Mouse (Mus musculus) heart, embryonic 13.5 days (tissue): Measurements from ENCODE around the gene Nhsl2. TPM values are rescaled to one million over a fixed set of nuclear protein-coding genes. Genes with fewer than 3 reads are reported as not detected.

Source experiments
- ATAC-seq: fragments of 200-750 bp; cut with Nextera tagmentation; 2 replicates; pipeline ENCODE4 v1.8.0; 2017; ENCODE audit warnings: moderate TSS enrichment; ENCODE audit not compliant: insufficient number of reproducible peaks, low FRiP score, low TSS enrichment; ENCODE audit errors: extremely low read depth
- H3K27ac ChIP-seq: fragments of 300-500 bp; sonication (generic); replicated peaks from 2 replicates; pipeline ENCODE4 v1.5.1; 2015; ENCODE audit warnings: moderate library complexity, mild to moderate bottlenecking, inconsistent platforms
- H3K27me3 ChIP-seq: fragments of 300-500 bp; sonication (generic); replicated peaks from 2 replicates; pipeline ENCODE4 v1.6.1; 2015; ENCODE audit warnings: mild to moderate bottlenecking, inconsistent platforms
- H3K36me3 ChIP-seq: fragments of 300-500 bp; sonication (generic); 2 replicates; pipeline ENCODE4 v1.6.1; 2015; ENCODE audit warnings: mild to moderate bottlenecking, inconsistent platforms
- H3K4me1 ChIP-seq: fragments of 300-500 bp; sonication (generic); 2 replicates; pipeline ENCODE4 v1.6.1; 2015; ENCODE audit warnings: inconsistent platforms
- H3K4me2 ChIP-seq: fragments of 300-500 bp; sonication (generic); 2 replicates; pipeline ENCODE4 v1.6.1; 2015; ENCODE audit warnings: inconsistent platforms, mild to moderate bottlenecking, moderate library complexity
- H3K4me3 ChIP-seq: fragments of 300-500 bp; sonication (generic); 2 replicates; pipeline ENCODE4 v1.5.1; 2015; ENCODE audit warnings: moderate library complexity, mild to moderate bottlenecking, inconsistent platforms
- H3K9ac ChIP-seq: fragments of 300-500 bp; sonication (generic); 2 replicates; pipeline ENCODE4 v1.6.1; 2015; ENCODE audit warnings: inconsistent platforms, mild to moderate bottlenecking, moderate library complexity
- H3K9me3 ChIP-seq: fragments of 300-500 bp; sonication (generic); 2 replicates; pipeline ENCODE4 v1.6.1; 2016; ENCODE audit warnings: inconsistent platforms
- WGBS: fragments of 180-500 bp; shearing (Covaris S2); methylation state at CpG from one replicate; pipeline ENCODE4 v1.1.7; 2015; ENCODE audit warnings: mixed read lengths; 5-methylcytosine and 5-hydroxymethylcytosine counted together
- polyA plus RNA-seq: library from polyadenylated mRNA; unstranded; fragments of >200 nt; fragmentation: Nextera tagmentation; extraction: Ambion mirVana; gene quantifications from 2 replicates; pipeline ENCODE4 v1.2.1, GENCODE M21; 2015

The Nhsl2 gene
- polyA plus RNA-seq, 1 experiment from 2014 or later: 11.1 TPM

GRCm38 (mm10) chrX:101953256-101953655 lies 104.1 kb downstream of the Nhsl2 start:
- Histone ChIP-seq H3K9ac (no peak overlapping the region), H3K9me3 (no peaks in the 10 kb centered on the region), H3K4me2 (no peak overlapping the region), H3K27ac (no peak overlapping the region), H3K27me3 (peaks cover 24% of the 10 kb centered on the region), H3K4me1 (peaks cover 30% of the 10 kb centered on the region), H3K4me3 (no peak overlapping the region), H3K36me3 (no peaks in the 10 kb centered on the region)
- ATAC-seq: no peak
- WGBS: 66% methylated on average over 2 of the region's 2 CpGs

GRCm38 (mm10) chrX:101953787-101954491 lies 104.8 kb downstream of the Nhsl2 start:
- H3K4me2 ChIP-seq: peak overlapping the region; percentile 68
- H3K4me1 ChIP-seq: peaks cover 30% of the 10 kb centered on the region
- 0 out of 2 replicates have a peak overlapping the region, but pooled peaks have one; percentile 42 for H3K27ac ChIP-seq
- peak; percentile 80 for ATAC-seq
- peak overlapping the region; percentile 73 for H3K9ac ChIP-seq
- H3K4me3 ChIP-seq: peak overlapping the region; percentile 44
- H3K9me3 ChIP-seq: no peaks in the 10 kb centered on the region
- WGBS: 15% methylated on average over 30 of the region's 30 CpGs
- no peaks in the 10 kb centered on the region for H3K36me3 ChIP-seq
- peaks cover 24% of the 10 kb centered on the region for H3K27me3 ChIP-seq

- Histone ChIP-seq H3K4me1 (peaks cover 30% of the 10 kb centered on the region), H3K9ac (peak overlapping the region; percentile 63), H3K9me3 (no peaks in the 10 kb centered on the region), H3K4me3 (no peak overlapping the region), H3K27ac (no peak overlapping the region; the same call in 1 of the 2 replicates), H3K4me2 (peak overlapping the region; percentile 68), H3K36me3 (no peaks in the 10 kb centered on the region), H3K27me3 (peaks cover 24% of the 10 kb centered on the region)
- no peak for ATAC-seq
- WGBS: 29% methylated on average over 5 of the region's 6 CpGs
Measured at GRCm38 (mm10) chrX:101954492-101954851, 105.3 kb downstream of the Nhsl2 start.

- no peak overlapping the region for H3K9ac ChIP-seq
- no peak overlapping the region for H3K27ac ChIP-seq
- 62% methylated on average over 4 of the region's 4 CpGs for WGBS
- ATAC-seq: no peak
- H3K9me3 ChIP-seq: no peaks in the 10 kb centered on the region
- H3K4me3 ChIP-seq: no peak overlapping the region
- H3K4me2 ChIP-seq: no peak overlapping the region
- peaks cover 13% of the 10 kb centered on the region for H3K4me1 ChIP-seq
- peaks cover 34% of the 10 kb centered on the region for H3K27me3 ChIP-seq
- H3K36me3 ChIP-seq: no peaks in the 10 kb centered on the region
Measured at GRCm38 (mm10) chrX:101961848-101962247, 112.7 kb downstream of the Nhsl2 start.

- H3K4me3 ChIP-seq: no peak overlapping the region
- ATAC-seq: no peak
- no peak overlapping the region for H3K9ac ChIP-seq
- no peaks in the 10 kb centered on the region for H3K36me3 ChIP-seq
- no peaks in the 10 kb centered on the region for H3K4me1 ChIP-seq
- H3K9me3 ChIP-seq: no peaks in the 10 kb centered on the region
- no peak overlapping the region for H3K27ac ChIP-seq
- WGBS: 70% methylated on average over 3 of the region's 3 CpGs
- H3K4me2 ChIP-seq: no peak overlapping the region
- peaks cover 26% of the 10 kb centered on the region for H3K27me3 ChIP-seq
Measured at GRCm38 (mm10) chrX:101963711-101964110, 114.5 kb downstream of the Nhsl2 start.

GRCm38 (mm10) chrX:101973028-101973427 lies 123.8 kb downstream of the Nhsl2 start:
- Histone ChIP-seq H3K36me3 (no peaks in the 10 kb centered on the region), H3K9ac (no peak overlapping the region), H3K4me3 (no peak overlapping the region), H3K4me2 (no peak overlapping the region), H3K9me3 (no peaks in the 10 kb centered on the region; the same call in 1 of the 2 replicates), H3K27ac (peak overlapping the region; percentile 32; the same call in 1 of the 2 replicates), H3K27me3 (peaks cover 10% of the 10 kb centered on the region; the same call in 1 of the 2 replicates), H3K4me1 (peaks cover 8% of the 10 kb centered on the region)
- WGBS: 49% methylated on average over 3 of the region's 3 CpGs
- ATAC-seq: no peak

- Histone ChIP-seq H3K4me2 (no peak overlapping the region), H3K9ac (no peak overlapping the region), H3K36me3 (no peaks in the 10 kb centered on the region), H3K4me3 (no peak overlapping the region), H3K27me3 (peaks cover 7% of the 10 kb centered on the region; the same call in 1 of the 2 replicates), H3K9me3 (no peaks in the 10 kb centered on the region; the same call in 1 of the 2 replicates), H3K27ac (no peak overlapping the region), H3K4me1 (peaks cover 31% of the 10 kb centered on the region)
- 55% methylated on average over 3 of the region's 3 CpGs for WGBS
- ATAC-seq: no peak
Measured at GRCm38 (mm10) chrX:101976931-101977330, 127.7 kb downstream of the Nhsl2 start.

- peak overlapping the region; percentile 34; the same call in 1 of the 2 replicates for H3K4me2 ChIP-seq
- 27% methylated on average over 2 of the region's 2 CpGs for WGBS
- H3K27me3 ChIP-seq: peaks cover 7% of the 10 kb centered on the region; the same call in 1 of the 2 replicates
- H3K4me3 ChIP-seq: no peak overlapping the region
- no peak for ATAC-seq
- no peaks in the 10 kb centered on the region for H3K36me3 ChIP-seq
- peak overlapping the region; percentile 65; the same call in 1 of the 2 replicates for H3K9ac ChIP-seq
- H3K27ac ChIP-seq: peak overlapping the region; percentile 93
- H3K4me1 ChIP-seq: peaks cover 29% of the 10 kb centered on the region
- no peaks in the 10 kb centered on the region; the same call in 1 of the 2 replicates for H3K9me3 ChIP-seq
Measured at GRCm38 (mm10) chrX:101978861-101979260, 129.7 kb downstream of the Nhsl2 start.

GRCm38 (mm10) chrX:101979267-101979666 lies 130.1 kb downstream of the Nhsl2 start:
- H3K9ac ChIP-seq: no peak overlapping the region
- ATAC-seq: peak; percentile 61; the same call in 1 of the 2 replicates
- peak overlapping the region; percentile 93 for H3K27ac ChIP-seq
- H3K4me1 ChIP-seq: peaks cover 33% of the 10 kb centered on the region
- WGBS: 32% methylated on average over 5 of the region's 5 CpGs
- H3K4me2 ChIP-seq: peak overlapping the region; percentile 34; the same call in 1 of the 2 replicates
- H3K4me3 ChIP-seq: no peak overlapping the region
- H3K27me3 ChIP-seq: peaks cover 7% of the 10 kb centered on the region; the same call in 1 of the 2 replicates
- no peaks in the 10 kb centered on the region; the same call in 1 of the 2 replicates for H3K9me3 ChIP-seq
- H3K36me3 ChIP-seq: no peaks in the 10 kb centered on the region

GRCm38 (mm10) chrX:101980586-101980985 lies 131.4 kb downstream of the Nhsl2 start:
- Histone ChIP-seq H3K9ac (no peak overlapping the region), H3K4me1 (peaks cover 41% of the 10 kb centered on the region), H3K27me3 (peaks cover 8% of the 10 kb centered on the region; the same call in 1 of the 2 replicates), H3K4me2 (no peak overlapping the region), H3K36me3 (no peaks in the 10 kb centered on the region), H3K27ac (peak overlapping the region; percentile 76; the same call in 1 of the 2 replicates), H3K4me3 (no peak overlapping the region), H3K9me3 (no peaks in the 10 kb centered on the region)
- no peak for ATAC-seq
- WGBS: 77% methylated on average over 2 of the region's 2 CpGs

GRCm38 (mm10) chrX:101981450-101981849 lies 132.3 kb downstream of the Nhsl2 start:
- H3K27me3 ChIP-seq: peaks cover 12% of the 10 kb centered on the region; the same call in 1 of the 2 replicates
- no peak overlapping the region for H3K4me3 ChIP-seq
- no peak overlapping the region for H3K9ac ChIP-seq
- H3K27ac ChIP-seq: no peak overlapping the region
- H3K36me3 ChIP-seq: no peaks in the 10 kb centered on the region
- H3K4me1 ChIP-seq: peaks cover 41% of the 10 kb centered on the region
- no peaks in the 10 kb centered on the region for H3K9me3 ChIP-seq
- WGBS: 32% methylated on average over 2 of the region's 2 CpGs
- no peak overlapping the region for H3K4me2 ChIP-seq
- ATAC-seq: no peak
